Mouse (Mus musculus) adrenal gland, postnatal 25 days (tissue): Measurements from ENCODE around the gene Tmem135. TPM values are rescaled to one million over a fixed set of nuclear protein-coding genes. Genes with fewer than 3 reads are reported as not detected.
"Not testable (repeated sequence)": the region's sequence is repeated elsewhere in the genome, so short reads cannot be mapped to it uniquely, and the experiment has no call there.

Experiments
- DNase-seq: peaks from one replicate; pipeline ENCODE4 v3.0.0; 2021; ENCODE audit warnings: mixed read lengths
- total RNA-seq: library from RNA; stranded (reverse); gene quantifications from 2 replicates; pipeline ENCODE4 v1.2.3, GENCODE M21; 2021

Tmem135 gene
- total RNA-seq, 1 experiment from 2014 or later: 135 TPM

DNA sequence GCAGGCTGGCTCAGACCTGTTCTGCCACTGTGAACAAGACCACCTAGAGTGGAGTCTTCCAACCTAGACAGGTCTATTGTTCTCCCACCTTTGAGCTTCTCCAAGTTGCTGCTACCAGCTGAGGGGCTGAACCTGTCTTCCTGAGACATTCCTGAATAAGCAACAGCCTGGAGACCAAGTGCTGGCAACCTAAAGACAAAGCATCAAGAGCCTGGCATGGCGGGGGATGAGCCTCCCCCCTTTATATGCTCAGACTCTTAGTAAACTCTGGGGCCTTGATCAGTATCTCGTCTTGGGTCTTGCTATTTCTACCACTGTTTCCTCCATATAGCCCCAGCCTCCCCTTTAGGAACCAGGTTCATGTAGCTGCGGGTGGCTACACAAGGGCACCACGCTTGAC lies 81.3 kb downstream of the Tmem135 start:
- DNase-seq: not testable (repeated sequence)

DNA sequence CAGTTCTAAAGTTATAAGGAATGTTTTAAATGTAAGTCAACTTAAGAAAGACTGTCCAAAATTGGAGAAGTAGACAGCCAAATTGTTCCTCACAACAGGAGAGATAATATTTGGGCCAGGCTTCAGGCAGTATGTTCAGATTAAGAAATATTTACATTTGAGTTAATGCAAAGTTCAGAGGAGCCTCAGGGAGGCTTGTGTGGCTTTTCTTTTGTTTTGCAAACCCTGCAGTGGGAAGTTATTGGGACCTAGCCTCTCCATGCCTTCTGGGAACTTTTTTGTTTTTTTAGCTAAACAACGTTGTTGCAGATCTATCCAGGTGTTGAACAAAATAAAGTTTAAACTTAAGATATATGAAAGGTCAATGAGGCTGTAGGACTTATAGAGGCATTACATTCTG lies 84.7 kb downstream of the Tmem135 start:
- no peak for DNase-seq

DNA sequence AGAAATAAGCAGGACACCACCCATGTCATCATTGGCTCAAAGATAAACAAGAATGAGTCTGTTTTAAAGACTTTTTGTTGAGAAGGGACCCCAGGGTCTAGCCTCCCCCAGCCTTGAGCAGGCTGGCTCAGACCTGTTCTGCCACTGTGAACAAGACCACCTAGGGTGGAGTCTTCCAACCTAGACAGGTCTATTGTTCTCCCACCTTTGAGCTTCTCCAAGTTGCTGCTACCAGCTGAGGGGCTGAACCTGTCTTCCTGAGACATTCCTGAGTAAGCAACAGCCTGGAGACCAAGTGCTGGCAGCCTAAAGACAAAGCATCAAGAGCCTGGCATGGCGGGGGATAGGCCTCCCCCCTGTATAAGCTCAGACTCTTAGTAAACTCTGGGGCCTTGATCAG lies 86.9 kb downstream of the Tmem135 start:
- DNase-seq: not testable (repeated sequence)

DNA sequence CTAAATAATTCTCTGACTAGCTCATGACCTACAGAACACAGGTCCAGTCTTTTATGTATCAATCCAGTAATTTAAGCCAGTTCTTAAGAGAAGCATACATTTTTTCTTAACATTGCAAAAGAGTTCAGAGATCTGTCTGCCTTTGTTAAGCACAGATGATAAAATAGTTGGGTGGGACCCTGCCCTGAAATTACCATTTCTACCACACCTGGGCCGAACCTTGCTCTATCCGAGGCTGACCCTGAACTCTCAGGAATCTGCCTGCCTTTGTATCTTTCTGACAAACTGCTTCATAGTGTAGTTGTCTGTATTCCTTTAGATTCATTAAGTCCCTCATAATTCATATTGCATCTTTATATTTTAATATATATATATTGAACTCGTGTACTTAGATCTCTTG lies 87.9 kb downstream of the Tmem135 start:
- DNase-seq: no peak

DNA sequence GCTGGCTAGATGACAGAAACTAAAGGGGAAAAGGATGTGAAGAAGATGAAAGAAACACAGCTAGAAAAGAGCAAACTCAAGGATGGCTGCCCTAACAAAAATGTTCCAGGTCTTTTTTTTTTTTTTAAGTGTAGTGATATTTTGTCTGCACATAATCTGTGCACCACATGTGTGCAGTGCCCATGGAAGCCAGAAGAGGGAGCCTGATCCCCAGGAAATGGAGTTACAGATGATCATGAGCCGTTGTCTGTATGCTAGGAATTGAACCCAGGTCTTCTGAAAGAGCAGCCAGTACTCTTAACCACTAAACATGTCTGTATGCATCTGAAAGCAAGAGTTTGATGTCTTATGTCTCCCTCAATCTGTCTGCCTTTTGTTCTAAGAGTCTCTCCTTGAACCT lies 92.5 kb downstream of the Tmem135 start:
- no peak for DNase-seq

DNA sequence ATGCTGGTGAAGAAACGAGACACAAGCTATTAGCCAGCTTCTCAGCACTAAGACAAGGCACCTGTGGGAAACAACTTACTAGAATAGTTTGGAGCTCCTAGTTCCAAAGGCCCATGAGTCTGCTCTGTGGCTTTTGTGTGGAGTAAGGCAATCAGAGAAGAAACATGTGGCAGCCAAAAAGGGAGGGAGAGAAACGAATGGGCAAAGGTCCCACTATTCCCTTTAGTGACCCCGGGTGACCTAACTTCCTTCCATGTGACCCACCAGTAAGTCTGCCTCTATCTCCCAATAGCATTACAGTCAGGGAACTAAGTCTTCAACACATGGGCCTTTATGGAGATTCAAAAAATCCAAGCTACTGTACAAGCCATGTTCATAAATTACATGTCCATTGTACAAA lies 95.1 kb downstream of the Tmem135 start:
- DNase-seq: no peak

DNA sequence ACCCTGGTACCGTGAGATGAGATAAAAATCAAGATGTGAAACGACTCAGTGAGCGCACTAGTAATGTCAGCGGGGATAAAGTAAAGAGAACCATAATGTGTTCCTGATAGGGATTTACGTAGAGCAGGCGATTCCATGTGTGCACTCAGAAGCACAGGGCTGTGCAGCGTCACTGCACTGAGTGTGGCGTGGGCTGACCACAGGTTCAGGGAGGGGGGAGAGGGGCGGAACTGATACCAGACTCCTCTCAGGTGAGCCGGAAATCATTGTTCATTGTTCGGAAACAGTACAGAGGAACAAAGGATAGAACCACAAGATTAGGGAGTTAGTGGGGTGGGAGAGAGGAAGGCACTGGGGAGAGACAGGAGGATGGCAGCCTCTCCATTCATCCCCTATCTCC lies 95.8 kb downstream of the Tmem135 start:
- DNase-seq: no peak

DNA sequence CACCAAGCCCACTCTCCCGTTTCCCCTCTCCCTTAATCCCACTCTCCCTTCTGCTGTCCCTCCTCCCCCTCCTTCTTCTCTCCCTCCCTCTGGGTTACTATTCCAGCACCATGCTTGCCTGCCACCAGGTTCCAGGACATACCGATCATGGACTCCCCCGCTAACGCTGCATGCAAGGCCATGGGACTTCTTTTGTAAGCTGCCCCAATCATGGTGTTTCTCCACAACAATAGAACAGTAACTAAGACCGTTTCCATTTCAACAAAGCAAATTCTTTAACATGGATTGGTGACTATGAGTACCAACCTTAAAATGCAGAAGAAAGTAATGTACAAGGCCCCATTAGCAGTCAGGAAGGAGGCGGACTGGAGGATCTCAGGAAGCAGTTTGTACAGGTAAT lies 97.2 kb downstream of the Tmem135 start:
- no peak for DNase-seq

DNA sequence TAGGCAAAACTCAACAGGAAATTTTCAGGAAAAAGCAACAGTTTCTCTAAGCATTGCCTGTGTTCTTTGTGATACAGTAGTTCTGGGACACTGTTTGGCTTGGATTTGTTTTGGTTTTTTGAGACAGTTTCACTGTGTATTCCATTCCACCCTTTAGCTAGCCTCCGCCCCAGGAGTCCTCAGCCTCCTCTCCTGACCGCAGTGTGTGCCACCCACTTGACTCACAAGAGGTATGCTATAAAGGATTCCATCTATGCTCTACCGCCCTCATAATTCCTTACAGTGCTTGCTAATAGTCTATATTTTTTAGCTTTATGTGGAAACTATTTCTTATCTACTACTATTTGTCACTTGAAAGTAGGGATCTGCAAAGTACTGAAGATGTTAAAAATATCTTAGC lies 99.1 kb downstream of the Tmem135 start:
- no peak for DNase-seq

DNA sequence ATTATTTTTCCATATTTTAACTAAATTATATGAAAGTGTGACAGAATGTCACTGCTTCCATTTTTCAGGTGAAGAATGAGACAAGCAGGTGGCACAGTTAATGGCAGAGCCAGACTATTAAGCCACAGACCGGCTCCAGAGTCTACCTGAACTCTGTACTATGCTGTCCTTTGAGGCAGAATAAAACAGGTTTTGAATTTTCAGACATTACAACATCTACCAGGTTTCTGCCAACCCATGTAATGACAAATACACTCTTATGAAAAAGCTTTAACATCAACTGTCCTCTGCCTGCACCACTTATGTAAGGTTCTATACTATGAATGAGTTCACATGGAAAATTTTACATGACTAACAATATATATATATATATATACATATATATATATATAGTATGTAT lies 100.3 kb downstream of the Tmem135 start:
- no peak for DNase-seq

DNA sequence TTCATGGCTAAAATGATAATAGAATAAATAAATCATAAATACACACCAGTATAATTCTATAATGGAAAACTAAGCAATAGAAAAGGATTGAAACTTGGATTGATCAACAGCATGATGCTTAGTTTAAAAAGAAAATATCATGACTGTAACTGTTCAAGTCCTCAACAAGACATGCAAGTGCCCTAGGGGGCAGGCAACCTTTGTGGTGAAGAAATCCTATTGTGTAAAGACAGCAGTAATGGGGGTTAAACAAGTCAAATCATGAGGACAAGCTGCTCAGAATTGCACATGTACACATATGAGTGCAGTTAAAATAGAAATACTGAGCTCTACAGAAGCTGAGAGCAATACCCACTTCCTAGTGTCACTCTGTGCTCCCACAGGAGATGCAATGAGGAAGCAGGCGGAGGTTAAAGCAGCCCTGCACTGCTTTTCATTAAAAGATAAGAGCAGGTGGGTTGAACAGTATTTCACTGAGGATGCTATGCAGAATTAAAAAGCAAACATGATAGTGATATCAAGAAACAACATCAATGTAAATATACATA lies 105.0 kb downstream of the Tmem135 start:
- DNase-seq: no peak

DNA sequence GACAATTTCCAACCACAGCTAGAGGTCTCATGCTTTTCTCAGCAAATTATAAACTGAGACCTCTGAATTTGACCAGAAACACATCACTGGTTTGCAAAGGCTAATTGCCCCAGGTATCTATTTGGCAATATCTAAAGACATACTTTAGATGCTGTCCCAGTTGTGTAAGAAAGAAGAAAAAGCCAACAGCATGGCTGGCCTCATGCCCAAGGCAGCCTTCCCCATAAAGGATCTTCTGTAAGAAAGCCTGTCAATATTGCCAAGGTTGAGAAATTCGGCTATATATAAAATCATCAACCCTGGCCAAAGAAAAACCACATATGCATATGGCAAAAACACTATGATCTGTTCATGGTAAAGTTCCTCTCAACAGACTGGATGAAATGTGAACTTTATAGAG lies 107.1 kb downstream of the Tmem135 start:
- DNase-seq: peak; percentile 12

DNA sequence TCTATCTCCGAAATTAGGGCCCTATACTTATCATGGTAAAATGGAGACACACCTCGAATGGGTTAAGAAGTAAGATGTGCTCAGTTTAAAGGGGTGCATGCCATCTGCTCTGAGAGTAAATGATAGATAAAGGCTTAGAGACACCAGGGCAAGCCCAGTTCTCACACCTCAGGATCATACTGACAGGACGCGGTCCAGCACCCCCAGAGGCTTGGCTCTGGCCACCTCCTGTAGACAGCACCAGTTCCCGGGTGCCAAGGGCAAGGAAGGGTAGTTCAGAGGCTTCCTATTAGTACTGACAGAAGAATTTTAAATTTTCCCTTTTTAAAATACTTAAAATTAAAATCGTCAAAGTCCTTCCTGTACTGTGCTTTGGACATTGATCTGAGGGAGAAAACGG lies 121.4 kb downstream of the Tmem135 start:
- no peak for DNase-seq

DNA sequence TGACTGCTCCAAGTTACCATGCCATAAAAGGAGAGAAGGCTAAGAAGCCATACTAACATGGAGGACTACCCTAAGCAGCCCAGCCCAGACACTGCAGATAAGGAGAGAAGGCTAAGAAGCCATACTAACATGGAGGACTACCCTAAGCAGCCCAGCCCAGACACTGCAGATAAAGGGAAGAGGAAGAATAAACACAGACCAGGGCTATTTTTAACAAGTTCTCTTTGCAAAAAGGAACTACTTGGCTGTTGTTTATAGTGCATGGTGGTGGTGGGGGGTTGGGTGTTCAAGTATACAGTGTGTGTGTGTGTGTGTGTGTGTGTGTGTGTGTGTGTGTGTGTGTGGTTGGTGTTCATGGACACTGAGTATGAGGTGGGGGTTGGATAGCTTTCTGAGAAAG lies 133.6 kb downstream of the Tmem135 start:
- not testable (repeated sequence) for DNase-seq

DNA sequence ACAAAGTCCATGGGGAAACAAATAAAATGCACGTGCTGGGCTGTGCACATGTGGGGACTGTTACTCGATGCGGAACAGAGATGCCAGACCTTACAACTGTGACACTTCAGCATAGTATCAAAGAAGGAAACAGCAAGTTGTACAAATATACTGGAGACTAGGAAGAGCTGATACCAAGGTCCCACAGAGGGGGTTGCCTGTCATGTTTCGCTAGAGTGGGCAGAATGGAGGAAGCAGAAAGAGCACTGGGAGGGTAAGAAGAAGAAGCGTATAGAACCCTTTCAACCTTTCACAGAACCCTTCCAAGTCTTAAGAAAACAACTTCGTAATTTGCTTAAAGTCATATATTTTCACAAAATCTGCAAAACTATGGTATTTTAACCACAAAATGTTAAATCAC lies 134.2 kb downstream of the Tmem135 start:
- no peak for DNase-seq

DNA sequence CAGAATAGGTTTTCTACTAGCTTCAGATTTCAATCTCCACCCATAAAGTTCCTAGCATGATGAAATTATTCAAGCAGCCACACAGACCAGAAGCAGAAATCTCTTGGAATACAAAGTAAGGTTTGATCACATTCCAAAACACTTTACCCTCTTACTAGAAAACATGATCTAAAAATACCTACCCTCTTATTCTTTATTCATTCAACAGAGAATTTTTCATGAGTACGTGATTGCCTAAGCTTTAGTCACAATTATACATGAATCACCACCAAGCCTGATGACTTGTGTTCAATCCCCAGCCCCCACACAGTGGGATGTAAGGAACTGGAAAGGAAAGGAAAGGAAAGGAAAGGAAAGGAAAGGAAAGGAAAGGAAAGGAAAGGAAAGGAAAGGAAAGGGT lies 136.5 kb downstream of the Tmem135 start:
- no peak for DNase-seq

DNA sequence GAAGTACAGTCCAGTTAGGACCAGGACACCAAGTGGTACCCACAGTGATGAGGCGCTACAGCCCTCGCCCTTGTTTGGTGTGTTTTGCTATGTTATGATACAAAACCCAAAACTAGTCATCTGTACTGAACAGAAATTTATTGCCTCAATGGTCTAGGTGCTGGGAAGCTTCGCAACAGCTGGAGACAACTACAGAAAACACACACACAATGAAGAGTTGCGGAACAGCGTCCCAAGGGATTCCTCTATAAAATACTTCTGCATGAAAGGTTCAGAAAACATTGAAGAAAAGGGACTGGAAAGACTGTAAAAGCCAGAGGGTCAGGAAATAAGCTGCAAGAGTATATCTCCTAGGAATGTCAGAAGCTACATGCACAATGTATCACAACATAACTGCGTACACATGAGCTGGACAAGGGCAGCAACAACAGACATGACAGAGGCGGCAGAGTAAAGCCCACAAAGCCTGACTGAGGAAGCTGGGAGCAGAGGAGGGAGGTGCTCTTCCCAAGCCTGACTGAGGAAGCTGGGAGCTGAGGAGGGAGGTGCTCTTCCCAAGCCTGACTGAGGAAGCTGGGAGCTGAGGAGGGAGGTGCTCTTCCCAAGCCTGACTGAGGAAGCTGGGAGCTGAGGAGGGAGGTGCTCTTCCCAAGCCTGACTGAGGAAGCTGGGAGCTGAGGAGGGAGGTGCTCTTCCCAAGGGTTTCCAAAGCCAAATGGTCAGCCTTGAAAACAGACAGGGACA lies 137.8 kb downstream of the Tmem135 start:
- DNase-seq: no peak

DNA sequence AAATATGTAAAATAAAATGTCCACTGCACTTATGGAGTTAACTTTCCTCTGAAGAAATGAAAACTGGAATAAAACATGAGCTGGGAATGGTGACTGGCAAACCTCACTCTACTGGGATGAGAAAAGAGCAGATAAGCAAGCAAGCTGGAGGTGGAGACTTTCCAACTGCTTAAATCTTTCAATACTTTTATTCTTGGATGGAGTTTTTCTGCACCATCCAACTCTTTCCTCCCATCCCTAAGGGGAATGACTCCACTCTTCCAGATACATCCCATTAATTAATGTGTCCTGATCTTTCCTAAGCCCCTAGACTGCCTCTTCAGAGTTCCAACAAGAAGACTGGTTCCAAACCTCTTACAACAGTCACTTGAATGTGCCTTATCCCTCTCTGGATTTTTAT lies 143.1 kb downstream of the Tmem135 start:
- DNase-seq: no peak

DNA sequence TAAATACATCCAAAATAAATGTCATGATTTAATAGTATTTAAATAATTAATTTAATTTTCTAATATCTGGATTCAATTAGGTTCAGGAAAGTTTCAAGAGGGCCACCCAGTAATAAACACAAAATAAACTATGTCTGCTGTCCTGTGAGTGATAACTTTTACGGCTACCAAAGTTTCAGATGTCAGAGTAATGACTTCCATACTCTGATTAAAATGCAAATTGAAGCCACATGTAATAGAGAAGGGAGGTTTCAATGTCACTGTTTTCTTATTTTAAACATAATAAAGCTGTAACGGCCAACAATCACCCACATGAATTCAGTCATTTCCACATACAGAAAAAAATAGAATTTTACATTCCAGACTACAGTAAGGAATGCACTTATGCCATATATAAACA lies 145.2 kb downstream of the Tmem135 start:
- no peak for DNase-seq

DNA sequence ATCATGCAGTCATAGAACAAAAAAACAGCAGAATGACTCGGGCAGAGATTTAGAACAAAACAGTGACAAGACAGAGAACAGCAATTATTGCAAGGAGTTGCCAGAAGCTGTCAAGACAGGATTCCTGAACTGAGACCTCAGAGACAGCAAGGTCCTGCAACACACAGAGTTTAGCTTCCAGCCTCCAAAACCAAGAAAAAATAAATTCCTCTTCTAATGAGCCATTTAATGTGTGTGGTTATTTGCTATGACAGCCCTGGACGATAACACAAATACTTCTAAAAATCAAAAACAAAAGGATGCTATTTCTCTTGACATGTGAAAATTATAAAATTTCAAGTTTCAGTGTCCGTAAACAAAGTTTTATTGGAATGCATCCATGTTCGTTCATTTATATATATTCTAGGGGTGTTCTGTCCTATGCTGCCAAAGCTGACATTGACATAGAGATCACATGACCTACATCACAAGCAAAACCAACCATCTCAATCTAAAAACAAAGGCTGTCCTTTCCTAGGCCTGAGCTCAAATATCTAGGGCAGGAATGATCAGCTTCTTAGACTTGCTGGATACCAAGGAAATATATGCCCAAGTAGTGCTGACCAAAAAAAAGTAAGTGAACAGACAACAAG lies 146.0 kb downstream of the Tmem135 start:
- no peak for DNase-seq

DNA sequence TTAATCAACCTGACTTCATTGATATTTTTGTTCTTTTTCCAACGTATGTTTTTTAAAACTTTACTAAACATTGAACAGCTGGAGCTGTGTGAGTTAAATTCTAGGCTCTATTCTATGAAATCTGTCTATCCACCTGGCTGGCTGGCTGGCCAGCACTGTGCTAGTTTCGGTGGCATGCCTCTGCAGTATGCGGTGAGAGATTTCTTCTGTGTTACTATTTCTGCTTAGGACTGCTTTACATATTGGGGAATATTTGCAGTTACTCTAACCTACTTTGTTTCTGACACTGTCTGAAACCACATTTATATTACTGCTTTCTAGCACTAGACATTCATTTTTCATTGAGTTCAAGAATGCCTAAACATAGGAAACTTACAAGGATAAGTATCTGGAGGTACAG lies 150.2 kb downstream of the Tmem135 start:
- no peak for DNase-seq

DNA sequence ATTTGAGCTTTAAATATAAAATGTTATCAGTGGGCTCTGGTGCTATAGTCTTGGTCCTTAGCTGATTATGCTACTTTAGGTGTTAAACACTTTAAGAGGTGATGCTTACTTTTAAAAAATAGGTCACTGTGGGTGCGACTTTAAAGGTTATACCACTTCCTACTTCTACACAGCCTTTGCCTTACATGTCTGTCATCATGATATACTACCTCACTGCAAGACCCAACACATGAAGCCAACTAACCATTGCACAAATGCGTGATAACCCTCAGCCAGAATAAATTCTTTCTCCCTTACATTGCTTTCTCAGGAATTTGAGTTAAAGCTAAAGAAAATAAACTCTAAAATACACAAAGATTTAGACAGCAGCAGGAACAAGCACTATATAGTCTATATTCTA lies 150.7 kb downstream of the Tmem135 start:
- no peak for DNase-seq

DNA sequence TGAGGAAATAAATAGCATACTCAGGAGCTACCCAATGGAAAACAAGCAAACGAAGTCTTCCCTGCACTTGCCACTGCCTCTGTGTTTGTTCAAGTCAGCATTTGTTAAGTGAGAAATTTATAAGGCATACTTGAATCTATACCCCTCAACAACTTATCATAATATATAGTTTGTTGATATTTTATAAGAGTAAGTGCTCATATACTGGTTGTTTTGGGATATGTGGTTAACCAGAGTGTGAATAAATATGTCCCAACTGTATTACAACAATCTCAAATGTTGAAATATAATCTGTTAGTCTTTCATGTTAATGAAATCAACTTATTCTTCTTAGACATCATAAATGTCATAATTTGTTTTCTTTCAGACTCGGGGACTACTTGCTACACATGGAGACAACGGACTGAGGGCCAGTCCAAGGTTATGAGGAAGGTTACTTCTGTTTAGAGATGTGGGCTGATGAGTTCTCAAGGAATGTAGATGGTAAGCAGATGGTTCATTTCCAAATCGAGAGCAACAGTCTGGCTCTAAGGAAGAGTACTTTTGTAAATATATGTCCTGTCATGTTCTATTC lies 152.1 kb downstream of the Tmem135 start:
- no peak for DNase-seq
